Mouse (Mus musculus) kidney, postnatal 0 days (tissue): ENCODE measurements at regions not wholly inside any gene's neighbourhood (a gene's known extent, or its start where the extent isn't known, plus 50 kb on each side); places are given as distances from the start of the nearest gene placed in this dataset.

Experiments used
- ATAC-seq: fragments of 200-750 bp; cut with Nextera tagmentation; replicated peaks from 2 replicates; pipeline ENCODE4 v1.8.0; 2017; ENCODE audit warnings: low read depth, moderate number of reproducible peaks, moderate TSS enrichment, moderate library complexity; ENCODE audit not compliant: low FRiP score
- DNase-seq: peaks from one replicate; pipeline ENCODE4 v3.0.0-alpha.2; 2016; ENCODE audit warnings: low spot score
- H3K27ac ChIP-seq: fragments of 300-500 bp; sonication (generic); 2 replicates; pipeline ENCODE4 v1.5.1; 2014; ENCODE audit warnings: mild to moderate bottlenecking
- H3K27me3 ChIP-seq: fragments of 300-500 bp; sonication (generic); 2 replicates; pipeline ENCODE4 v1.6.1; 2014; ENCODE audit warnings: low read length, mixed read lengths; ENCODE audit not compliant: insufficient read depth
- H3K36me3 ChIP-seq: fragments of 300-500 bp; sonication (generic); 2 replicates; pipeline ENCODE4 v1.6.1; 2014; ENCODE audit warnings: low read length, mixed read lengths; ENCODE audit not compliant: insufficient read depth
- H3K4me1 ChIP-seq: fragments of 300-500 bp; sonication (generic); replicated peaks from 2 replicates; pipeline ENCODE4 v1.6.1; 2014; ENCODE audit warnings: antibody characterized with exemption, low read length, mixed read lengths; ENCODE audit not compliant: insufficient read depth
- H3K4me2 ChIP-seq: fragments of 300-500 bp; sonication (generic); 2 replicates; pipeline ENCODE4 v1.6.1; 2014; ENCODE audit warnings: mild to moderate bottlenecking, low read length, moderate library complexity, mixed read lengths
- H3K4me3 ChIP-seq: fragments of 300-500 bp; sonication (generic); replicated peaks from 2 replicates; pipeline ENCODE4 v1.5.1; 2014; ENCODE audit warnings: low read depth, low read length
- H3K9ac ChIP-seq: fragments of 300-500 bp; sonication (generic); 2 replicates; pipeline ENCODE4 v1.6.1; 2014; ENCODE audit warnings: low read depth, low read length
- H3K9me3 ChIP-seq: fragments of 300-500 bp; sonication (generic); replicated peaks from 2 replicates; pipeline ENCODE4 v1.6.1; 2016; ENCODE audit warnings: low read length, inconsistent platforms, mixed read lengths
- CTCF ChIP-seq: IDR thresholded peaks from 2 replicates; pipeline ENCODE4 v1.5.1; 2016; ENCODE audit warnings: antibody characterized with exemption, low read depth, mild to moderate bottlenecking, moderate library complexity
- WGBS: fragments of 180-500 bp; shearing (Covaris S2); extraction: QIAGEN DNeasy Blood & Tissue Kit; methylation state at CpG from one replicate; pipeline ENCODE4 v1.1.7; 2014; 5-methylcytosine and 5-hydroxymethylcytosine counted together

- no peak for TF ChIP-seq CTCF
- Histone ChIP-seq H3K27me3 (no peaks in the 10 kb centered on the region), H3K4me3 (no peak overlapping the region), H3K9ac (no peak overlapping the region), H3K4me1 (peaks cover 28% of the 10 kb centered on the region), H3K4me2 (no peak overlapping the region), H3K27ac (0 out of 2 replicates have a peak overlapping the region, but pooled peaks have one; percentile 25), H3K36me3 (no peaks in the 10 kb centered on the region), H3K9me3 (no peaks in the 10 kb centered on the region)
- 56% methylated on average over 5 of the region's 5 CpGs for WGBS
- DNase-seq (no peak), ATAC-seq (peak; percentile 52; the same call in 1 of the 2 replicates)
Measured at GRCm38 (mm10) chr17:83935232-83935631, 87.5 kb upstream of the Haao start.

- WGBS = 77% methylated on average over 10 of the region's 10 CpGs
Measured at GRCm38 (mm10) chr17:83933743-83934142, 86.0 kb upstream of the Haao start.

GRCm38 (mm10) chr17:83930401-83930800, 82.6 kb upstream of the Haao start:
- ATAC-seq (no peak), DNase-seq (no peak)
- Histone ChIP-seq H3K4me2 (no peak overlapping the region), H3K36me3 (no peaks in the 10 kb centered on the region), H3K4me1 (peaks cover 3% of the 10 kb centered on the region; the same call in 1 of the 2 replicates), H3K4me3 (no peak overlapping the region), H3K27ac (no peak overlapping the region), H3K9me3 (no peaks in the 10 kb centered on the region), H3K9ac (no peak overlapping the region), H3K27me3 (no peaks in the 10 kb centered on the region)
- WGBS = 77% methylated on average over 5 of the region's 5 CpGs
- no peak for TF ChIP-seq CTCF

More at GRCm38 (mm10) chr17:83933743-83934142, 86.0 kb upstream of the Haao start:
- H3K27ac ChIP-seq = no peak overlapping the region
- H3K36me3 ChIP-seq = no peaks in the 10 kb centered on the region
- H3K27me3 ChIP-seq = no peaks in the 10 kb centered on the region
- no peak overlapping the region for H3K9ac ChIP-seq
- no peak overlapping the region for H3K4me2 ChIP-seq
- DNase-seq (no peak), ATAC-seq (no peak)
- H3K4me1 ChIP-seq = peaks cover 14% of the 10 kb centered on the region
- no peak overlapping the region for H3K4me3 ChIP-seq
- no peak for TF ChIP-seq CTCF
- no peaks in the 10 kb centered on the region for H3K9me3 ChIP-seq

GRCm38 (mm10) chr17:83927749-83928387, 80.1 kb upstream of the Haao start:
- Histone ChIP-seq H3K4me2 (no peak overlapping the region), H3K4me1 (no peaks in the 10 kb centered on the region), H3K27me3 (no peaks in the 10 kb centered on the region), H3K4me3 (no peak overlapping the region), H3K36me3 (no peaks in the 10 kb centered on the region), H3K9ac (no peak overlapping the region), H3K27ac (no peak overlapping the region), H3K9me3 (no peaks in the 10 kb centered on the region)
- ATAC-seq (no peak), DNase-seq (no peak)
- 58% methylated on average over 6 of the region's 6 CpGs for WGBS
- no peak for TF ChIP-seq CTCF

- no peak overlapping the region for H3K27ac ChIP-seq
- H3K36me3 ChIP-seq = no peaks in the 10 kb centered on the region
- no peak for ATAC-seq
- H3K9me3 ChIP-seq = no peaks in the 10 kb centered on the region
- no peaks in the 10 kb centered on the region for H3K27me3 ChIP-seq
- no peak overlapping the region for H3K9ac ChIP-seq
- H3K4me3 ChIP-seq = no peak overlapping the region
- H3K4me2 ChIP-seq = no peak overlapping the region
- DNase-seq = no peak
- 45% methylated on average over 16 of the region's 16 CpGs for WGBS
- no peak for TF ChIP-seq CTCF
- H3K4me1 ChIP-seq = no peaks in the 10 kb centered on the region
Measured at GRCm38 (mm10) chr17:83924259-83924922, 76.6 kb upstream of the Haao start.

GRCm38 (mm10) chr17:83920894-83921293, 73.1 kb upstream of the Haao start:
- Histone ChIP-seq H3K27ac (no peak overlapping the region), H3K9ac (no peak overlapping the region), H3K4me2 (no peak overlapping the region), H3K27me3 (no peaks in the 10 kb centered on the region), H3K9me3 (no peaks in the 10 kb centered on the region), H3K4me3 (no peak overlapping the region), H3K4me1 (peaks cover 9% of the 10 kb centered on the region; the same call in 1 of the 2 replicates), H3K36me3 (no peaks in the 10 kb centered on the region)
- DNase-seq (no peak), ATAC-seq (no peak)
- WGBS = 66% methylated on average over 8 of the region's 8 CpGs
- no peak for TF ChIP-seq CTCF
